Mouse (Mus musculus): Measurements from ENCODE around the gene Plcl2.

Plcl2 gene
- long read RNA-seq, experiment 1, full-length matches to known transcripts = 2 of 22 reads
- long read RNA-seq, experiment 1, partial matches to known transcripts = 6 of 22 reads
- long read RNA-seq, experiment 1, other reads (novel, unspliced or antisense) = 14 of 22 reads
- long read RNA-seq, experiment 2, full-length matches to known transcripts = 5 of 36 reads
- long read RNA-seq, experiment 2, partial matches to known transcripts = 11 of 36 reads
- long read RNA-seq, experiment 2, other reads (novel, unspliced or antisense) = 20 of 36 reads

- intact Hi-C loops (cut with DNase I) = loop anchor here (5.0 to 10.0 kb wide), 4 partner anchors 92 to 285 kb away; partner anchors contain the start of gene Dazl
These were observed at the start of gene Plcl2 for GRCm38 (mm10) chr17:50509251-50510104. Gene Plcl2 (plus strand): TSS chr17:50509403.

- intact Hi-C loops (cut with DNase I) = no loop called here
These were observed 48.9 kb upstream of the Plcl2 start for GRCm38 (mm10) chr17:50460301-50460700.

GRCm38 (mm10) chr17:50467438-50467837, 41.8 kb upstream of the Plcl2 start:
- intact Hi-C loops (cut with DNase I) = no loop called here

GRCm38 (mm10) chr17:50469126-50469525, 40.1 kb upstream of the Plcl2 start:
- intact Hi-C loops (cut with DNase I) = no loop called here

GRCm38 (mm10) chr17:50469543-50470431, 39.4 kb upstream of the Plcl2 start:
- intact Hi-C loops (cut with DNase I) = no loop called here

GRCm38 (mm10) chr17:50470432-50471078, 38.6 kb upstream of the Plcl2 start:
- intact Hi-C loops (cut with DNase I) = no loop called here

- intact Hi-C loops (cut with DNase I) = no loop called here
These were observed 38.0 kb upstream of the Plcl2 start for GRCm38 (mm10) chr17:50471230-50471629.

- intact Hi-C loops (cut with DNase I) = no loop called here
These were observed 31.9 kb upstream of the Plcl2 start for GRCm38 (mm10) chr17:50477277-50477676.

- intact Hi-C loops (cut with DNase I) = no loop called here
These were observed 28.3 kb upstream of the Plcl2 start for GRCm38 (mm10) chr17:50480867-50481266.

GRCm38 (mm10) chr17:50483700-50484099, 25.5 kb upstream of the Plcl2 start:
- intact Hi-C loops (cut with DNase I) = no loop called here

- intact Hi-C loops (cut with DNase I) = loop anchor here (5.0 kb wide), 1 partner anchor 252 kb away; no protein-coding TSS in a partner anchor
These were observed 24.2 kb upstream of the Plcl2 start for GRCm38 (mm10) chr17:50484981-50485380.

GRCm38 (mm10) chr17:50487058-50487618, 22.1 kb upstream of the Plcl2 start:
- intact Hi-C loops (cut with DNase I) = loop anchor here (5.0 kb wide), 1 partner anchor 250 kb away; no protein-coding TSS in a partner anchor

GRCm38 (mm10) chr17:50487670-50488069, 21.5 kb upstream of the Plcl2 start:
- intact Hi-C loops (cut with DNase I) = loop anchor here (5.0 kb wide), 1 partner anchor 250 kb away; no protein-coding TSS in a partner anchor

- intact Hi-C loops (cut with DNase I) = loop anchor here (5.0 kb wide), 1 partner anchor 249 kb away; no protein-coding TSS in a partner anchor
These were observed 20.8 kb upstream of the Plcl2 start for GRCm38 (mm10) chr17:50488406-50488805.

- intact Hi-C loops (cut with DNase I) = loop anchor here (5.0 kb wide), 1 partner anchor 248 kb away; no protein-coding TSS in a partner anchor
These were observed 20.3 kb upstream of the Plcl2 start for GRCm38 (mm10) chr17:50488895-50489294.

GRCm38 (mm10) chr17:50490644-50491430, 18.4 kb upstream of the Plcl2 start:
- intact Hi-C loops (cut with DNase I) = no loop called here

- intact Hi-C loops (cut with DNase I) = no loop called here
These were observed 17.7 kb upstream of the Plcl2 start for GRCm38 (mm10) chr17:50491496-50491895.

GRCm38 (mm10) chr17:50495216-50495889, 13.8 kb upstream of the Plcl2 start:
- intact Hi-C loops (cut with DNase I) = no loop called here
